Mouse (Mus musculus) kidney, postnatal 0 days (tissue): ENCODE data around the gene Rbfox2. TPM values are rescaled to one million over a fixed set of nuclear protein-coding genes. Genes with fewer than 3 reads are reported as not detected.

Source experiments
- ATAC-seq: fragments of 200-750 bp; cut with Nextera tagmentation; replicated peaks from 2 replicates; pipeline ENCODE4 v1.8.0; 2017; ENCODE audit warnings: low read depth, moderate number of reproducible peaks, moderate TSS enrichment, moderate library complexity; ENCODE audit not compliant: low FRiP score
- DNase-seq: peaks from one replicate; pipeline ENCODE4 v3.0.0-alpha.2; 2016; ENCODE audit warnings: low spot score
- H3K27ac ChIP-seq: fragments of 300-500 bp; sonication (generic); 2 replicates; pipeline ENCODE4 v1.5.1; 2014; ENCODE audit warnings: mild to moderate bottlenecking
- H3K27me3 ChIP-seq: fragments of 300-500 bp; sonication (generic); 2 replicates; pipeline ENCODE4 v1.6.1; 2014; ENCODE audit warnings: low read length, mixed read lengths; ENCODE audit not compliant: insufficient read depth
- H3K36me3 ChIP-seq: fragments of 300-500 bp; sonication (generic); 2 replicates; pipeline ENCODE4 v1.6.1; 2014; ENCODE audit warnings: low read length, mixed read lengths; ENCODE audit not compliant: insufficient read depth
- H3K4me1 ChIP-seq: fragments of 300-500 bp; sonication (generic); replicated peaks from 2 replicates; pipeline ENCODE4 v1.6.1; 2014; ENCODE audit warnings: antibody characterized with exemption, low read length, mixed read lengths; ENCODE audit not compliant: insufficient read depth
- H3K4me2 ChIP-seq: fragments of 300-500 bp; sonication (generic); 2 replicates; pipeline ENCODE4 v1.6.1; 2014; ENCODE audit warnings: mild to moderate bottlenecking, low read length, moderate library complexity, mixed read lengths
- H3K4me3 ChIP-seq: fragments of 300-500 bp; sonication (generic); replicated peaks from 2 replicates; pipeline ENCODE4 v1.5.1; 2014; ENCODE audit warnings: low read depth, low read length
- H3K9ac ChIP-seq: fragments of 300-500 bp; sonication (generic); 2 replicates; pipeline ENCODE4 v1.6.1; 2014; ENCODE audit warnings: low read depth, low read length
- H3K9me3 ChIP-seq: fragments of 300-500 bp; sonication (generic); replicated peaks from 2 replicates; pipeline ENCODE4 v1.6.1; 2016; ENCODE audit warnings: low read length, inconsistent platforms, mixed read lengths
- CTCF ChIP-seq: IDR thresholded peaks from 2 replicates; pipeline ENCODE4 v1.5.1; 2016; ENCODE audit warnings: antibody characterized with exemption, low read depth, mild to moderate bottlenecking, moderate library complexity
- WGBS: fragments of 180-500 bp; shearing (Covaris S2); extraction: QIAGEN DNeasy Blood & Tissue Kit; methylation state at CpG from one replicate; pipeline ENCODE4 v1.1.7; 2014; 5-methylcytosine and 5-hydroxymethylcytosine counted together
- polyA plus RNA-seq: library from polyadenylated mRNA; unstranded; fragments of >200 nt; fragmentation: Nextera tagmentation; extraction: Ambion mirVana; gene quantifications from 2 replicates; pipeline ENCODE4 v1.2.1, GENCODE M21; 2015

The Rbfox2 gene
- polyA plus RNA-seq, 1 experiment from 2014 or later, result 22.7 TPM

DNA sequence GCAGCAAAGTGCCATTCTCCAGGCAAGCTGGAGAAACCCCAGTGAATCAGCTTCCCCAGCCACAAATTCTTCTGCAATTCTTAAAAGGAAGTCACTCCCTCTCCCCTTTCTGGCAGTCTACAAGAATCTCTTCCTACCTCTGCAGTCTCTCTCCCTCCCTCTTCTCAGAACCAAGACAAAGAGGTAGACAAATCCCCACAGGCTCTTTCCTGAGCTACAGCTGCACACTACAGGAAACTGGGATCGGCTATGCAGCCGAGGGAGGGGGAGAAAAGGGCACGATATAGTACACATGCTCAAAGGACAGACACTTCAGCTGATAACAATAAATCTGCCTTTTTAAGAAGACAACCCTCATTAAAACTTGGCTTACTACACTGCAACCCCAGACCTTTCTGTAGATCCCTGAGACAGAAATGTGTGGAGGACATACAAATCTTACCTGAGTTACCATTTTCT is 153.7 kb downstream of the Rbfox2 start:
- DNase-seq, result peak; percentile 85

DNA sequence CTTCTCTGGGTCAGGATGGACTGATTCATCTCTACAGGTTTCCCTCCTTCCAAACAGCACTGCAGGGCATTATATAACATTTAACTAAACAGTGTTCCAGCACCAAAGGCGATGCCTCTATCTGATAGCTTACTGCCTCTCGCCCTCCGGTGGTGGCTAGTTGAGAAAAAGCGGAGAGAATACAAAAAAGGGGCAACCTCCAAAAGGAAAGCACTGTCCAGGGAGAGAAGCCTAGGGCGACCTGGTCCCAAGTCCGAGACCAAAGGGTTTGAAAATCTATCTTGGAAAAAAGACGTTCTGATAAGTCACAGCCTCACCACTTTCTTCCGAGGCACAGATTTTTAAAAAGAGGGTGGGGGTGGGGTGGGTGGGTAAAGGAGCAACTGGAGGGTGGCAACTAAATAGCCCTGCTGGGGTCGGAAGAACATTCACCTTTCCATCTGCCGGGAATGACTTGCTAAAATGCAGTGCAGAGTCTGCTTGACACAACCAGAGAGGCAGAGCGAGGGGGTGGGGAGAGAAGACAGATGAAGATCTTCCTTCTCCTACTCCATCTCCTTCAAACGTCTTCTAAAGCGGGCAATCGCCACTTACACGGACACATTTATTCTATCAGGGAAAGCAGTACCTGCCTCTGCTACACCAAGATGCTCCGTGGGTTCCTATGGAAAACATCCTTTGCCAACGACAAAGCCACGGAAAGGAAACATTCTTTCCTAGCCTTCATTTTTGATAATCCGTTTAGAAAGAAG is 154.3 kb downstream of the Rbfox2 start:
- H3K9me3 ChIP-seq, result no peaks in the 10 kb centered on the region
- no peaks in the 10 kb centered on the region for H3K27me3 ChIP-seq
- peak; percentile 45; the same call in 1 of the 2 replicates for TF ChIP-seq CTCF
- H3K27ac ChIP-seq, result peak overlapping the region; percentile 79
- H3K36me3 ChIP-seq, result no peaks in the 10 kb centered on the region
- peaks cover 29% of the 10 kb centered on the region for H3K4me1 ChIP-seq
- no peak for ATAC-seq
- H3K9ac ChIP-seq, result peak overlapping the region; percentile 52
- WGBS, result 2% methylated on average over 19 of the region's 19 CpGs
- H3K4me3 ChIP-seq, result peak overlapping the region; percentile 57
- DNase-seq, result peak; percentile 52
- H3K4me2 ChIP-seq, result peak overlapping the region; percentile 81

More for the DNA sequence above, 153.7 kb downstream of the Rbfox2 start:
- Histone ChIP-seq H3K27ac (peak overlapping the region; percentile 79), H3K9me3 (no peaks in the 10 kb centered on the region), H3K4me2 (peak overlapping the region; percentile 81), H3K4me3 (peak overlapping the region; percentile 57), H3K9ac (peak overlapping the region; percentile 52), H3K36me3 (no peaks in the 10 kb centered on the region), H3K27me3 (no peaks in the 10 kb centered on the region), H3K4me1 (peaks cover 29% of the 10 kb centered on the region)
- 0% methylated on average over 3 of the region's 3 CpGs for WGBS
- peak; percentile 53 for ATAC-seq
- TF ChIP-seq CTCF, result no peak

DNA sequence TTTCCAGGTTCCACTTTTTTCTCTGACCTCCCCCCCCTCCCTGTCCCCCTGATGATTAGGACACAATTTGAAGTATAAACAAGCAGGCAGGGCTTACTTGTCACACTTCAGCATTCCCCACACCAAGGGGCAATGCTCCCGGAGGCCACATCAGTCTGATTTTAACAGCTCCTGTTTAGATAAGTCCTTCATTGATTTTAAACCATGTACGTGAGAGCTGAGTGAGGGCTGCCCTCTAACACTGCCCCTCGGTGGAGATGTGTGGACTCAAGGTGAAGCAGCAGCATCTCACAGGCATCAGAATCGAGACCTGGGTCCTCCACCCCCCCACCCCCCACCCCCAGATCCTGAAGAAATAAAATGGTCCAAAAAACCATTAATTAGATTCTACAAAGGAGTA is 155.0 kb downstream of the Rbfox2 start:
- H3K9ac ChIP-seq, result peak overlapping the region; percentile 52; the same call in 1 of the 2 replicates
- TF ChIP-seq CTCF, result no peak
- H3K27ac ChIP-seq, result no peak overlapping the region
- peak overlapping the region; percentile 81 for H3K4me2 ChIP-seq
- no peaks in the 10 kb centered on the region for H3K9me3 ChIP-seq
- DNase-seq, result peak; percentile 11
- no peaks in the 10 kb centered on the region for H3K36me3 ChIP-seq
- peaks cover 29% of the 10 kb centered on the region for H3K4me1 ChIP-seq
- H3K27me3 ChIP-seq, result no peaks in the 10 kb centered on the region
- peak overlapping the region; percentile 57 for H3K4me3 ChIP-seq
- 10% methylated on average over 4 of the region's 4 CpGs for WGBS
- ATAC-seq, result no peak

DNA sequence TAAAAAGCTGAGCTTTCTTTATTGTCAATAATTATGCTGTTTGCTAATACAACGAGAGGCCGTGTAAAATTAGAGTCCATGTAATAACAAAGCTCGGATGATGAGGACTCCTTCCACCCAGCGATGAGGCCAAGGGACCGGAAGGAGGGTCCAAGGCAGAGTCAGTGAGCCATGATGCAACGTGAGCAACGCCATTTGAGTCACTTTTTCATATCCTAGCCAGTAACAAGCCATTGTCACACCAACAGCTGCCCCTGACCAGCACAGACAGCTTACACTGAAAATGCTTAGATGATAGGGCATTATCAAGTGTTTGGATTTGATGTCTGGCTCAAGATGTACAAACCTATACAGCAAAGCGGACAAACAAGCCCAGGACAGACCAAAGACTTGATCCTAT is 155.6 kb downstream of the Rbfox2 start:
- Histone ChIP-seq H3K4me1 (peaks cover 24% of the 10 kb centered on the region), H3K36me3 (no peaks in the 10 kb centered on the region), H3K27me3 (no peaks in the 10 kb centered on the region), H3K4me3 (peak overlapping the region; percentile 57), H3K4me2 (peak overlapping the region; percentile 81), H3K27ac (no peak overlapping the region; the same call in none of the 2 replicates), H3K9ac (0 out of 2 replicates have a peak overlapping the region, but pooled peaks have one; percentile 52), H3K9me3 (no peaks in the 10 kb centered on the region)
- DNase-seq (peak; percentile 46), ATAC-seq (no peak)
- 20% methylated on average over 8 of the region's 8 CpGs for WGBS
- TF ChIP-seq CTCF, result no peak

DNA sequence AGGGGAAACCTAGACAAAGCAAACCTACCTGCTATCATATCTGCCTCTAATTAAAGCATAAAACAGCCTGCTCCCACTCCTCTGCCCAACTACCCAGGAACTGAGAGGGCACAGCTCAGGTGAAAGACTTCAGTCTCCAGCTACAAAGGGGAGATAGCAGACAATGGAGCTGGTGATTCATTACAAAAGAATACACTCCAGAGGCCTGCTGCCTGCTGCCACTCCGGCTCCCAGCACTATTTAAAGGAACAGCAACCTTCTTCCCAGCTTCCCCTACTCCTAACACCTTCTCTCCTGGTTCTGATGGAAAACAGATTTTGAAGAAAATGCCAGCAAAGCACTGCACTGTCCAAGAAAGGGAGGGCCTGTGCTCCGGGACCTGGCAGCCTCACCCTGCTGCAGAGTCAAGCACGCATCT is 156.4 kb downstream of the Rbfox2 start:
- Histone ChIP-seq H3K36me3 (no peaks in the 10 kb centered on the region), H3K27ac (peak overlapping the region; percentile 89), H3K4me1 (peaks cover 24% of the 10 kb centered on the region), H3K4me2 (peak overlapping the region; percentile 81), H3K27me3 (no peaks in the 10 kb centered on the region), H3K9me3 (no peaks in the 10 kb centered on the region), H3K4me3 (peak overlapping the region; percentile 19), H3K9ac (peak overlapping the region; percentile 24; the same call in 1 of the 2 replicates)
- no peak for TF ChIP-seq CTCF
- ATAC-seq (no peak), DNase-seq (peak; percentile 74)
- 15% methylated on average over 3 of the region's 3 CpGs for WGBS

DNA sequence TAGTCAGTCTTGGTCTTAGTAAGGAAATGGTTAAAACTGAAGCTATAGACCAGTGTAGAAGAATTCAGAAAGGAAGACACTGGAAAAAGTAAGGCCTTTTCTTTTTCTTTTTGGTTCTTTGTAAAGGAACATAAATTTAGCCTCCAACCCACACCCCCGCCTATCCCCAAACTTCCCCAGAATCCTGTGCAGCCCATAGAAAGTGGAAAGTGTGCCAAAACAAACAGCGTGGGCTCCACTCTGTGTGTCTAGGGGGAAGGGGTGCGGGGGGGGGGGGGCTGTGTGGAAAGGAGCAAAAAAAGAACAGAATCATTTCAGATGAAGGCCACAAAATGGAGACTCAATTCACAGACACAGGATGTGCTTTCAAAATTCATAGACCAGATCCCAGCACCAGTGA is 156.8 kb downstream of the Rbfox2 start:
- DNase-seq (peak; percentile 77), ATAC-seq (no peak)
- no peaks in the 10 kb centered on the region for H3K9me3 ChIP-seq
- peaks cover 24% of the 10 kb centered on the region for H3K4me1 ChIP-seq
- peak overlapping the region; percentile 19 for H3K4me3 ChIP-seq
- H3K4me2 ChIP-seq, result peak overlapping the region; percentile 81
- H3K27me3 ChIP-seq, result no peaks in the 10 kb centered on the region
- WGBS, result 15% methylated on average over 3 of the region's 3 CpGs
- peak overlapping the region; percentile 89 for H3K27ac ChIP-seq
- H3K9ac ChIP-seq, result no peak overlapping the region
- TF ChIP-seq CTCF, result no peak
- no peaks in the 10 kb centered on the region for H3K36me3 ChIP-seq
